Mouse (Mus musculus) megakaryocyte, embryonic 14.5 days (primary cell): ENCODE data around the gene Avpi1. TPM values are rescaled to one million over a fixed set of nuclear protein-coding genes. Genes with fewer than 3 reads are reported as not detected.

ENCODE experiments used
- H3K27me3 ChIP-seq: replicated peaks from 2 replicates; pipeline ENCODE3; 2012; ENCODE audit warnings: inconsistent platforms
- H3K36me3 ChIP-seq: replicated peaks from 2 replicates; pipeline ENCODE3; 2012; ENCODE audit warnings: low read length, inconsistent platforms, mixed read lengths
- H3K4me1 ChIP-seq: 2 replicates; pipeline ENCODE4 v1.6.1; 2012; ENCODE audit warnings: inconsistent platforms
- H3K4me3 ChIP-seq: replicated peaks from 2 replicates; pipeline ENCODE3; 2012; ENCODE audit warnings: moderate library complexity, mild to moderate bottlenecking, inconsistent platforms
- H3K9me3 ChIP-seq: 2 replicates; pipeline ENCODE4 v1.6.1; 2012; ENCODE audit warnings: inconsistent platforms
- FLI1 ChIP-seq: IDR thresholded peaks from 2 replicates; pipeline ENCODE4 v1.6.1; 2012; ENCODE audit warnings: low read length, inconsistent platforms, mixed read lengths
- GATA1 ChIP-seq: IDR thresholded peaks from 3 replicates; pipeline ENCODE4 v1.6.1; 2012; ENCODE audit warnings: mixed read lengths, low read length, inconsistent platforms, borderline replicate concordance
- polyA plus RNA-seq: library from polyadenylated mRNA; stranded (reverse); fragments of >175 nt; gene quantifications from 2 replicates; pipeline ENCODE4 v1.2.3, GENCODE M21; 2012; ENCODE audit warnings: low replicate concordance; ENCODE audit not compliant: insufficient read depth

The Avpi1 gene
- polyA plus RNA-seq, 1 experiment = 38.7 TPM

GRCm38 (mm10) chr19:42163764-42164163 is 34.9 kb upstream of the Avpi1 start, which contains the start of gene Zfyve27:
Zfyve27 (plus strand) TSS chr19:42163951.
- TF ChIP-seq GATA1 (no peak), FLI1 (no peak)
- H3K4me1 ChIP-seq = peaks cover 33% of the 10 kb centered on the region
- no peaks in the 10 kb centered on the region for H3K36me3 ChIP-seq

GRCm38 (mm10) chr19:42158246-42159017 is 29.6 kb upstream of the Avpi1 start:
- Histone ChIP-seq H3K36me3 (no peaks in the 10 kb centered on the region), H3K4me1 (peaks cover 18% of the 10 kb centered on the region), H3K9me3 (no peaks in the 10 kb centered on the region), H3K4me3 (no peak overlapping the region), H3K27me3 (peaks cover 1% of the 10 kb centered on the region)
- TF ChIP-seq GATA1 (no peak), FLI1 (no peak)

More at GRCm38 (mm10) chr19:42163764-42164163, 34.9 kb upstream of the Avpi1 start, which contains the start of gene Zfyve27:
- Histone ChIP-seq H3K4me3 (no peak within 1 kb of the TSS), H3K9me3 (no peaks in the 10 kb centered on the region), H3K27me3 (peaks cover 9% of the 10 kb centered on the region)

- TF ChIP-seq GATA1 (no peak), FLI1 (no peak)
- Histone ChIP-seq H3K4me3 (peak overlapping the region; percentile 34), H3K36me3 (no peaks in the 10 kb centered on the region)
Measured at GRCm38 (mm10) chr19:42157493-42158237, 28.8 kb upstream of the Avpi1 start.

GRCm38 (mm10) chr19:42151990-42152389 is 23.1 kb upstream of the Avpi1 start:
- Histone ChIP-seq H3K27me3 (peaks cover 14% of the 10 kb centered on the region), H3K4me3 (no peak overlapping the region), H3K4me1 (peaks cover 58% of the 10 kb centered on the region), H3K9me3 (no peaks in the 10 kb centered on the region), H3K36me3 (peaks cover 12% of the 10 kb centered on the region)
- TF ChIP-seq FLI1 = no peak
- TF ChIP-seq GATA1 = no peak

More at GRCm38 (mm10) chr19:42157493-42158237, 28.8 kb upstream of the Avpi1 start:
- Histone ChIP-seq H3K27me3 (peaks cover 1% of the 10 kb centered on the region), H3K4me1 (peaks cover 18% of the 10 kb centered on the region), H3K9me3 (no peaks in the 10 kb centered on the region)

GRCm38 (mm10) chr19:42148569-42148860 is 19.7 kb upstream of the Avpi1 start:
- Histone ChIP-seq H3K36me3 (peaks cover 12% of the 10 kb centered on the region), H3K27me3 (peaks cover 12% of the 10 kb centered on the region), H3K9me3 (no peaks in the 10 kb centered on the region), H3K4me3 (peak overlapping the region; percentile 92), H3K4me1 (peaks cover 78% of the 10 kb centered on the region)
- TF ChIP-seq GATA1 (no peak), FLI1 (no peak)

- Histone ChIP-seq H3K4me3 (peak overlapping the region; percentile 92), H3K9me3 (no peaks in the 10 kb centered on the region), H3K4me1 (peaks cover 79% of the 10 kb centered on the region), H3K27me3 (peaks cover 12% of the 10 kb centered on the region), H3K36me3 (peaks cover 12% of the 10 kb centered on the region)
- TF ChIP-seq FLI1 = no peak
- TF ChIP-seq GATA1 = no peak
Measured at GRCm38 (mm10) chr19:42147769-42148568, 19.1 kb upstream of the Avpi1 start.

- Histone ChIP-seq H3K4me3 (peak within 1 kb of the TSS; percentile 92), H3K9me3 (no peaks in the 10 kb centered on the region), H3K27me3 (peaks cover 12% of the 10 kb centered on the region), H3K4me1 (peaks cover 85% of the 10 kb centered on the region), H3K36me3 (peaks cover 12% of the 10 kb centered on the region)
- TF ChIP-seq FLI1 (no peak), GATA1 (no peak)
Measured at GRCm38 (mm10) chr19:42147170-42147768, 18.4 kb upstream of the Avpi1 start, which contains the start of gene Marveld1. Marveld1 (plus strand) TSS chr19:42147400.

- Histone ChIP-seq H3K4me3 (peak overlapping the region; percentile 92), H3K4me1 (peaks cover 82% of the 10 kb centered on the region), H3K36me3 (peaks cover 11% of the 10 kb centered on the region), H3K9me3 (no peaks in the 10 kb centered on the region; the same call in 1 of the 2 replicates), H3K27me3 (peaks cover 12% of the 10 kb centered on the region)
- no peak for TF ChIP-seq GATA1
- TF ChIP-seq FLI1 = no peak
Measured at GRCm38 (mm10) chr19:42146276-42147010, 17.6 kb upstream of the Avpi1 start.

GRCm38 (mm10) chr19:42145731-42146130 is 16.9 kb upstream of the Avpi1 start:
- Histone ChIP-seq H3K36me3 (peaks cover 3% of the 10 kb centered on the region), H3K27me3 (peaks cover 12% of the 10 kb centered on the region), H3K9me3 (no peaks in the 10 kb centered on the region; the same call in 1 of the 2 replicates), H3K4me1 (peaks cover 77% of the 10 kb centered on the region), H3K4me3 (no peak overlapping the region)
- TF ChIP-seq GATA1 (no peak), FLI1 (no peak)
